Mouse (Mus musculus): Measurements from ENCODE around the gene S100a5.

DNA sequence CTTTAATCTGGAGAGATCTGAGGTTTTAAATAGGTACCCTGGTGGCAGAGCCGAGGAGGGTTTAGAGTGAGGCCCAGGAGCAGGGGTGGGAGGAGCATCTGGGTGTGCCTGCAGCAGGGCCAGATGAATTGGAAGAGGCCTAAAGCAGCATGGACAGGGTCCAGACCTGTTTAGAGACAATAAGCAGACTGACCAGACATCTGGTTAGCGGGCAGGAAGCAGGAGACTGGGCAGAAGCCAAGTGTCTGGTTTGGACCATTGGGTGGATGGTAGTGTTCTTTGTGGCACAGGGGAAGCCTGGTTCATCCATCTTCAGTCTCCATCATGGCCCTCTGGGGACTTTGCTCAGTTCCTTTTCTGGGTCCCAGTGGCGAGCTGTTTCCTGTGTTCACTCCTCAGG, 24.4 kb upstream of the S100a5 start:
- TF ChIP-seq JUND (conservative IDR thresholded peaks at IDR 0.05; ENCODE audit: low read depth, low read length): no peak
- no peak for TF ChIP-seq CTCF (conservative IDR thresholded peaks at IDR 0.05 in 1 of 2, IDR thresholded peaks at IDR 0.05 in 1 of 2; ENCODE audit: low read depth in 2 of 2, low read length in 2 of 2)
- TF ChIP-seq ZNF384 (IDR thresholded peaks at IDR 0.05; ENCODE audit: low read depth, low read length): no peak

All from CH12.LX (cell line).